Mouse (Mus musculus): Measurements from ENCODE around the gene Zfp358. TPM values are rescaled to one million over a fixed set of nuclear protein-coding genes. Genes with fewer than 3 reads are reported as not detected.

Zfp358 gene
- polyA plus RNA-seq (2015; fragmentation: Nextera tagmentation; extraction: Ambion mirVana): 83.9 and 89.2 TPM in 2 replicates

DNA sequence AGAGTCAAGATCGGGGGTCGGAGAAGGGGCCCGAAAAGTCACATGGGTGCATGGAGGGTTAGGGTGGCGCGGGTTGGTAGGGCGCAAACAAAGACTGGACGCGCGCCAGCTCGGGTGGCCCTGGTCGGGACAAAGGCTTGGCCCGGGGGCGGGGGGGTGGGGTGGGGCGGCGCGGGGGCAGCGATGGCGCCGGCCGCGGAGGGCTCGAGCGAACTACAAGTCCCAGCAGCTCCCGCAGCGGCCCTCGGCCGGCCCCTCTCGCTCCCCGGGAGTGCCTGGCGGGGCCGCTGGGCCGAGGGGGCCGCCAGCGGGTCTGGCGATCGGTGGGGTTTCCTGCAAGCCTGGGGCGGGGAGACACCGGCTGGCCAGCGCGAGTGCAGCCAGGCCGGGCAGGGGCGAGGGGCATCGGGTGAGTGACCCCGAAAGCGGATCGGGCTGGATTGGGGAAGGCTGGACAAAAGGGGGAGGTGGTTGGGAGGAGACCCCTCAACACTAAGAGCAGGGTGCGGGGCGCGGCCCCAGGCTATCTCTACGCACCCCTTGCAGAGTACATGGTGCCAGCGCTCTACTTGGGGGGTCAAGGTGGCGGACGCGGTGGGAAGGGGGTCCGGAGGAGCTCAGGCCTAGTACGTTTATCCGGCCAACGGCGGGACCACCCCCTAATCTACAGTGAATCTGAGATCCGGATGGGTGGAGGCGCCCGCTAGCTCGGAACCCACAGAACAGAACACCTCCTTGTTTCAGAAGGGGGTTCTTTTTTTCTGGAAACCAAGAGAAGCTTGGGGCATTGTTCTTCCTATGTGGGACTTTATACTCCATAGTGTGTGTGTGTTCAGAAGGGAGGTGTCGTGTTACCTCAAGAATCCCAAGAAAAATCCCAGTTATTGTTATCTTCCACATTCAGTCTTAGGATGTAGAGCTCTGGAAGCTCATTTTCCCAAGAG lies at the start of gene Zfp358:
TSS of gene Zfp358 (plus strand) at position 238 of the 944 bp plus-strand sequence.
- Histone ChIP-seq H3K4me2 (peak within 1 kb of the TSS; percentile 62), H3K27me3 (replicated peaks) (no peaks in the 10 kb centered on the region), H3K36me3 (replicated peaks) (peaks cover 22% of the 10 kb centered on the region), H3K4me3 (peak within 1 kb of the TSS; percentile 64), H3K9me3 (no peaks in the 10 kb centered on the region), H3K27ac (peak within 1 kb of the TSS; percentile 87), H3K9ac (peak within 1 kb of the TSS; percentile 98), H3K4me1 (peaks cover 31% of the 10 kb centered on the region)
- peak; percentile 91 for ATAC-seq (replicated peaks)
- under 1% methylated on average over 63 of the region's 64 CpGs for WGBS

DNA sequence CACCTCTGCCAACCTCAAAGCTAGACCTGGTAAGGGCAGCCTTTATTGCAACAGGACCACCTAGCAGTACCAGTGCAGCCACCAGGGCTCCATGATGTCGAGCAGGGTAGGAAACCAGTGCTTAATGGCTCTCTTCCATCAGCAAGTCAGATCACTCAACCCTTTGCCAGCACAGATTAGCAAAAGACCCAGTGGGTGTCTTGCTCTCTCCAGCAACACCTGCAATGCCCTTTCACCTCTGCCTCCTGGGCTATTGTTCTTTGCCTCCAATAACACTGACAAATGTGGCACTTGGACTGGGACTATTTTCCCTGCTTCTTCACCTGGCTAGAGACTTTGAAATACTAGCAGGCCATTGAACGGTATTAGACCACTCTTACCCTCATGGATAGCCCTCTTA lies 43.7 kb upstream of the Zfp358 start:
- WGBS: 88% methylated on average over 2 of the region's 2 CpGs
- Histone ChIP-seq H3K4me2 (no peak overlapping the region), H3K27ac (no peak overlapping the region), H3K9ac (no peak overlapping the region), H3K4me1 (no peaks in the 10 kb centered on the region), H3K36me3 (replicated peaks) (peaks cover 26% of the 10 kb centered on the region), H3K27me3 (replicated peaks) (no peaks in the 10 kb centered on the region), H3K4me3 (no peak overlapping the region), H3K9me3 (no peaks in the 10 kb centered on the region)
- no peak for ATAC-seq (replicated peaks)

DNA sequence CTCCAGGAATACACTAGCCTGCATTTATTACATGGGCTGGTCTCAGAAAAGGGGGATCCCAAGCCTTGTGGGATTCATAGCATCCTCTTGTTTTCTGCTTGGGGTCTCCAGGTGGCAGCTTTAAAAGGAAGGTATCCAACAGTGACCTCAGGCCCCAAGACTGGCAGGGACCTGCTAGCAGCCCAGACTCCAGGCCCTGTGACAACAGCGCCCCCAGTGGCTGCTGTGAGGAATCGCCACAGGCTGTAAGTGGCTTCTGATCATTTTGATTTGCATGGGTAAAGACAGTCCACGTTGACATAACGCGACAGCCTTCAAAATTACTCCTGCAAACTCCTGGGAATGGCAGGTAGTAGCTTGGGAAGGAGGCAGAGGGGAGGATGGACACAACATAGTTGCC lies 42.3 kb upstream of the Zfp358 start:
- no peak overlapping the region for H3K27ac ChIP-seq
- no peak overlapping the region for H3K9ac ChIP-seq
- H3K4me1 ChIP-seq: no peaks in the 10 kb centered on the region
- no peaks in the 10 kb centered on the region for H3K9me3 ChIP-seq
- no peaks in the 10 kb centered on the region for H3K27me3 ChIP-seq (replicated peaks)
- WGBS: 31% methylated on average over 5 of the region's 5 CpGs
- ATAC-seq (replicated peaks): peak; percentile 43
- H3K4me3 ChIP-seq: no peak overlapping the region
- H3K36me3 ChIP-seq (replicated peaks): peaks cover 40% of the 10 kb centered on the region
- no peak overlapping the region for H3K4me2 ChIP-seq

DNA sequence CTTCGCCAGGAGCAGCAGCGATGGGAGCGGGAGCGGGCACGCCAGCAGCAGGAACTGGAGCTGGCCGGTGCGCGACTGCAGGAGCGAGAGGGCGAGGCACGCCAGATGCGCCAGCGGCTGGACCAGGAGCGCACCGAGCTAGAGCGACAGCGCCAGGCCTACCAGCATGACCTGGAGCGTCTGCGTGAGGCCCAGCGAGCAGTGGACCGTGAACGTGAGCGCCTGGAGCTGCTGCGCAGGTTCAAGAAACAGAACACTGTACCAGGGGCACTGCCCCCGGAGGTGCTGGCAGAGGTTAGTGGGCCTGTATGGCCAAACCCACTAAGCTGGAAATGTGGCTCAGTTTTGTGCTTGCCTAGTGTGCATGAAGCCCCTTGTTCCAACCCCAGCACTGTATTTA lies 40.9 kb upstream of the Zfp358 start:
- H3K4me3 ChIP-seq: no peak overlapping the region
- WGBS: 96% methylated on average over 25 of the region's 25 CpGs
- no peaks in the 10 kb centered on the region for H3K4me1 ChIP-seq
- H3K27ac ChIP-seq: no peak overlapping the region
- no peak overlapping the region for H3K9ac ChIP-seq
- no peaks in the 10 kb centered on the region for H3K9me3 ChIP-seq
- H3K36me3 ChIP-seq (replicated peaks): peaks cover 45% of the 10 kb centered on the region
- no peak for ATAC-seq (replicated peaks)
- H3K4me2 ChIP-seq: no peak overlapping the region
- no peaks in the 10 kb centered on the region for H3K27me3 ChIP-seq (replicated peaks)

DNA sequence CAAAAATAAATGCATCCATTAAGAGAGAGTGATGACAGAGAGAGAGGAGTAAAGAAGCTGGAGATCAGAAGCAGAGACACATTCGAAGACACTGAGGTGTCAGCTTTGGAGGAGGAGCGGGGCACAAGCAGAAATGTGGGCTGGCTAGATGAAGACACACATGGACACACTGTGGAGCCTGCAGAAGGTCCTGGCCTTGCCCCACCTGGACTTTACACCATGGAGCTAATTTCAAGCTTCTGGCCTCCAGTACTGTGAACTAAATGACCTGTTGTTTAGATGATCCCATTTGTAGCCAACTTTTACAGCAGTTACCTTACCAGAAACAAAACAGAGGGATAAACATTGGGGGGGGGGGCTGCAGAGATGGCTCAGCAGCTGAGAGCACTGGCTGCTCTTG lies 29.7 kb upstream of the Zfp358 start:
- ATAC-seq (replicated peaks): no peak
- 0 out of 2 replicates have a peak, but pooled peaks cover 2% of the 10 kb centered on the region for H3K36me3 ChIP-seq (replicated peaks)
- 91% methylated on average over 2 of the region's 2 CpGs for WGBS
- H3K4me1 ChIP-seq: peaks cover 9% of the 10 kb centered on the region
- no peak overlapping the region for H3K4me2 ChIP-seq
- no peak overlapping the region for H3K4me3 ChIP-seq
- no peak overlapping the region for H3K9ac ChIP-seq
- H3K27ac ChIP-seq: no peak overlapping the region
- no peaks in the 10 kb centered on the region for H3K27me3 ChIP-seq (replicated peaks)
- no peaks in the 10 kb centered on the region for H3K9me3 ChIP-seq

DNA sequence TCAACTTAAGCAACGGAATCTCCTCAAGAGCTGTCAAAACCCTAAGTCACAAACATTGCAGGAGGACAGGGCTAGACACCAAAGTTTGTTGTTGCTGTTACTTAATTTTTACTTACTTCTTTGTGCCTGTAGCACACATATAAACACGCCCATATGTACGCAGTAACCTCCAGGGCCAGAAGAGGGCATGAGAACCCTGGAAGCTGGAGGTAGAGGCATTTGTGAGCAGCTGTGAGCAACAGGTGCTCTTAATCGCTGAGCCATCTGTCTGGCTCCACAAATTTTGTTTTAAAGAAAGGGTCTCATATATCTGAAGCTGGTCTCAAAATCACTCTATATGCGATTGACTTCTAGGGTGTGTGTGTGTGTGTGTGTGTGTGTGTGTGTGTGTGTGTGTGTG lies 28.6 kb upstream of the Zfp358 start:
- Histone ChIP-seq H3K4me2 (no peak overlapping the region), H3K4me3 (no peak overlapping the region), H3K27me3 (replicated peaks) (no peaks in the 10 kb centered on the region), H3K27ac (no peak overlapping the region), H3K9me3 (no peaks in the 10 kb centered on the region), H3K4me1 (peaks cover 9% of the 10 kb centered on the region), H3K36me3 (replicated peaks) (no peaks in the 10 kb centered on the region), H3K9ac (no peak overlapping the region)
- ATAC-seq (replicated peaks): no peak
- 53% methylated on average over 5 of the region's 5 CpGs for WGBS

DNA sequence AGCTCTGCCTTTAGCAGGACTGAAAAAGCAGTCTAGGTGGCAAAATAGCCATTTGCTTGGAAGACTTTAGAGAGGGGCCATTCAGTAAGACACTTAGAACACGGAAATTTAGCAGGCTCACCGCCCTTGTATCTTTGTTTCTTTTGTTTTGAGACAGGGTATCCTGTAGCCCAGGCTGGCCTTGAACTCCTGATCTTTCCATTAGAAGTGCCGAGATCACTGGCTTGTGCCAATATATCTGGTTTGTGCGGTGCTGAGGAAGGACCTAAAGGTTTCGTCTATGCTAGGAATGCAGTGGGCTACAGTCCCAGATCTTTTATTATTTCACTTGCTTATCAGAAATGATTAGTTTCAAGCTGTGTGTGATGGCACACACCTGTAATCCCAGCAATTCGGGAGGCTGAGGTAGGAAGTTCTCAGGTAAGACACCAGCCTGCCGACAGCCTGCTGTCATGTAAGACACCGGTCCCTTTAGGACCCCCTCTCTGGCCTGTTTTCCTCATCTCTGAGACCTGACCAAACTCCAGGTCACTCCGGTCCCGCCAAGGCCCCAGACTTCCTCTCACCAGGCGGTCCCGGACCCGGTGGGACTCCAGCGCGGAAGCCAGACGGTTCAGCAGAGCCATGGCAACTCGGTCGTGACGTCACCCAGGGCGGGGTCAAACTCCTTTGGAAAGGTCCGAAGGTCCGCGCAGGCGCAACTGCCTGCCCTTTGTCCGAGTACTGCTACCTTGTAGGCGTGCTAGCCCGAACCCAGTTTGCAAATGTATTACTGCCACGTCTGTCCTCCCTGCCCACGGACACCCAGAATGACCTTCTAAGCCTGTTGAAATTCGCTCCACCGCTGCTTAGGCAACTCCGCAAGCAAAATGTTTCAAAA lies 25.7 kb upstream of the Zfp358 start, which contains the start of gene Pex11g:
TSS of gene Pex11g (minus strand) at position 675 of the 880 bp plus-strand sequence.
- no peaks in the 10 kb centered on the region for H3K36me3 ChIP-seq (replicated peaks)
- WGBS: 9% methylated on average over 32 of the region's 32 CpGs
- peak; percentile 96 for ATAC-seq (replicated peaks)
- H3K4me3 ChIP-seq: peak within 1 kb of the TSS; percentile 46
- H3K27me3 ChIP-seq (replicated peaks): no peaks in the 10 kb centered on the region
- peak within 1 kb of the TSS; percentile 56 for H3K9ac ChIP-seq
- peaks cover 9% of the 10 kb centered on the region for H3K4me1 ChIP-seq
- H3K9me3 ChIP-seq: no peaks in the 10 kb centered on the region
- H3K4me2 ChIP-seq: peak within 1 kb of the TSS; percentile 58
- peak within 1 kb of the TSS; percentile 87 for H3K27ac ChIP-seq

DNA sequence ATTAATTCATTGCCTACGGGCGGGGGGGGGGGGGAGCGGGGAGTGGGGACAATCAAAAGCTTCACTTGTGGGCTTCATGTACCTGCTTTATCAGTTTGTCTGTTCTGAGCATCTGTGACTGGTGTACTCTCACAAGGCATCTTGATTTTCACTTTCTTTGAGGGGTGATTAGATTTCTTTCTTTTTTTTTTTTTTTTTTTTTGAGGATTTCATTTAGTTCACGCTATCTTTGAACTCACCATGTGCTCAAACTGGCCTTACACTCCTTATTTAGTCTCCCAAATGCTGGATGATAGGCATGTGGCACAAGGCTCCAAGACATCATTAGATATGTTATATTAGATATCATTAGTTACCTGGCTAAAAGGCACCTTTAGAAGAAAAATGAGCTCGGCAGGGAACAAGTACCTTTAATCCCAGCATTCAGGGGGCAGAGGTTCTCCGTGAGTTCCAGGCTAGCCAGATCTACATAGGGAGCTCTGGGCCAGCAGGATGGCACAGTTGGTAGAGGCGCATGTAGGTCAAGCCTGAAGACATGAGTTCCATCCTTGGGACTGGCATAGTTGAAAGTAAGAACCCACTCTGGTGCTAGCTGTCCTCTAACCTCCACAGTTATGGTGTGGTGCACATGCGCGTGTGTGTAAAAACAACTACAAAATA lies 24.9 kb upstream of the Zfp358 start:
- 47% methylated on average over 9 of the region's 9 CpGs for WGBS
- Histone ChIP-seq H3K4me3 (peak overlapping the region; percentile 46), H3K27me3 (replicated peaks) (no peaks in the 10 kb centered on the region), H3K9me3 (no peaks in the 10 kb centered on the region), H3K27ac (peak overlapping the region; percentile 87), H3K4me1 (peaks cover 9% of the 10 kb centered on the region), H3K9ac (peak overlapping the region; percentile 56), H3K36me3 (replicated peaks) (no peaks in the 10 kb centered on the region), H3K4me2 (peak overlapping the region; percentile 58)
- ATAC-seq (replicated peaks): peak; percentile 23

DNA sequence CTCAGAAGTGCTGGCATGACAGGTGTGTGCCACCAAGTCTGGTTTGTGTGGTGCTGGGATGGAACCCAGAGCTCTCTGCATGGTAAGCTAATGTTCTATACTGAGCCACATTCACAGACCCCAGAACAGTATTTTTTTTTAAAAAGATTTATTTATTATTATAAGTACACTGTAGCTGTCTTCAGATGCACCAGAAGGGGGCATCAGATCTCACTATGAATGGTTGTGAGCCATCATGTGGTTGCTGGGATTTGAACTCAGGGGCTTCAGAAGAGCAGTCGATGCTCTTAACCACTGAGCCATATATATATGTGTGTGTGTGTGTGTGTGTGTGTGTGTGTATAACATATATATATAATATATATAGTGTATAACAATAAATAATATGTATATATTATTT lies 24.1 kb upstream of the Zfp358 start:
- WGBS: 88% methylated on average over 1 of the region's 1 CpGs
- Histone ChIP-seq H3K9me3 (no peaks in the 10 kb centered on the region), H3K27ac (peak overlapping the region; percentile 87; the same call in 1 of the 2 replicates), H3K4me2 (no peak overlapping the region), H3K36me3 (replicated peaks) (no peaks in the 10 kb centered on the region), H3K4me1 (peaks cover 9% of the 10 kb centered on the region), H3K27me3 (replicated peaks) (no peaks in the 10 kb centered on the region), H3K4me3 (no peak overlapping the region), H3K9ac (no peak overlapping the region)
- no peak for ATAC-seq (replicated peaks)

DNA sequence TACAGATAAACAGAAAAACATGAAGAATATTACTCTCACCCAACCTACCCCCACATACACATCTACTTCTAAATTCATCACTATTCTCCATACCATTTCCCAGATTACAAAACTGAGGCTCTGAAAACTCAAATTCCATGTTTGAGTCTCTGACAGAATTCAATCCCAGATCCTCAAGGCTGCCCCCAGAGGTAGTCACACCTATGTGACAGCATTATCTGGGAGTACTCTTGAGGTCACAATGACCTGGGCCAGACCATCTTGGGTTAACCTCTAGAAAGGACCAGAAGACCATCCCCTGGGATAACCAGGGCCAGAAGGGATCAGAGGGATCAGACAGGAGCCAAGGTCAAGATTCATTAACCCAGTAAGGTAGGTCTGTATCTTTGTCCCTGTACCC lies 22.4 kb upstream of the Zfp358 start, which contains the start of gene Tex45:
TSS of gene Tex45 (plus strand) at position 301 of the 400 bp plus-strand sequence.
- H3K36me3 ChIP-seq (replicated peaks): no peaks in the 10 kb centered on the region
- H3K4me2 ChIP-seq: no peak within 1 kb of the TSS
- no peaks in the 10 kb centered on the region for H3K27me3 ChIP-seq (replicated peaks)
- H3K9me3 ChIP-seq: no peaks in the 10 kb centered on the region
- H3K27ac ChIP-seq: no peak within 1 kb of the TSS
- no peak within 1 kb of the TSS for H3K4me3 ChIP-seq
- no peak within 1 kb of the TSS for H3K9ac ChIP-seq
- no peak for ATAC-seq (replicated peaks)
- H3K4me1 ChIP-seq: peaks cover 9% of the 10 kb centered on the region

DNA sequence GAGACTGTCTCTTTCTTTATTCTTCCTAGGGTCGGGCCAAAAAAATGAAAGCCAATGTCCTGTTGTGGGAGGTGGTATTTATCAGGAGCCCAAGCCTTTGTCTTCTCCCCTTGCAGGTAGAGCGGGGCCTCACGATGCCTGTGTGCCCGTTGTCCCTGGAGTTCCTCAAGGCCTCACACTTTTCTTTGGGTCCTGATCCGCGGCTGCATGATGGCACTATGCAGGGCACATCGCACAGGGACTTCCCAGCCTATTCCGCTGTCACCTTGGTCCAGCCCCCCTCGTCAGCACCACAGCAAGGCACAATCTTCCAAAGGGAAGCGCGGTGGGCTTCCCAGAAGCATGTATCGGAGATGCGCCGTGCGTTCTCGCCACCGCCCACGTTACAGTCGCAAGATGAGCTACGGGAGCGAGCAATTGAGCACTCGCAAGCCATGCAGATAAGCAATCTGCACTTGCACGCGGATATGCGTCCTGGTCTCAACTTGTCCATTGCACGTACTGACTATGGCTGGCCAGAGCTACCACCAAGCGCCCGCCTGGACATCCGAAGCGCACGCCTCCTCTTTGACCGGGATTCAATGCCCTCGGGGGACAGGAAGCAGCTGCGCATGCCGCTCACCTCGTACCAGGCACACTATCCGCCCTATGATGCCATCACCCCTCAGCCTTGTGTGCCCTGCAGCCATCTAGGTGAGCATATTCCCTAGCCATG lies 17.1 kb upstream of the Zfp358 start:
- H3K4me1 ChIP-seq: peaks cover 5% of the 10 kb centered on the region; the same call in 1 of the 2 replicates
- 28% methylated on average over 37 of the region's 37 CpGs for WGBS

More for the DNA sequence above, 17.1 kb upstream of the Zfp358 start:
- ATAC-seq (replicated peaks): peak; percentile 65
- H3K27me3 ChIP-seq (replicated peaks): no peaks in the 10 kb centered on the region
- peak overlapping the region; percentile 37; the same call in 1 of the 2 replicates for H3K9ac ChIP-seq
- no peaks in the 10 kb centered on the region for H3K9me3 ChIP-seq
- H3K36me3 ChIP-seq (replicated peaks): no peaks in the 10 kb centered on the region
- peak overlapping the region; percentile 51 for H3K4me2 ChIP-seq
- H3K27ac ChIP-seq: no peak overlapping the region
- H3K4me3 ChIP-seq: peak overlapping the region; percentile 34
